Mouse (Mus musculus): ENCODE results near the gene Secisbp2.

DNA sequence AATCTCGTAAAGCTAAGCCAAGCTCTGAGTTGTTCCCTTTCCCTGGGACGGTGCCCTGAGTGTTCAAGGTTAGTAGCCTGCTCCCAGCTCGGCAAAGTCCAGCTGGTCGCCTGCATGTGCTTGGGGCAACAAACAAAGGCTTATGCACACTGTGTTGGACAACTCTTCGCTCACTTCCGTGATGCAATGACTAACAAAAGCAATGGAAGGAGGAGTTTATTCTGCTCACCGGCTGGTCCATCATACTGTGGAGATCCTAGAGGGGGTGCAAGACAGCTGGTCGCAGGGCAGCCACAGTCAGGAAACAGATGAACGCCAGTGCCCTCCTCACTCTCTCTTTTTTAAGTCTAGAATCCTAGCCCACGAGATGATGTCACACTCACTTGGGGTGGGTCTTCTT is 35.7 kb upstream of the Secisbp2 start:
- no peak for TF ChIP-seq CTCF (conservative IDR thresholded peaks at IDR 0.05; ENCODE audit: low read length)
- no peak for TF ChIP-seq NANOG (IDR thresholded peaks at IDR 0.05; ENCODE audit: borderline replicate concordance, low read length)
- no peak for TF ChIP-seq POU5F1 (IDR thresholded peaks at IDR 0.05; ENCODE audit: borderline replicate concordance, low read length)
